Mouse (Mus musculus): ENCODE measurements around the gene Ipo4.
A peak's percentile ranks its signal among the peaks of the same experiment; 100 is the strongest.

Gene Ipo4

DNA sequence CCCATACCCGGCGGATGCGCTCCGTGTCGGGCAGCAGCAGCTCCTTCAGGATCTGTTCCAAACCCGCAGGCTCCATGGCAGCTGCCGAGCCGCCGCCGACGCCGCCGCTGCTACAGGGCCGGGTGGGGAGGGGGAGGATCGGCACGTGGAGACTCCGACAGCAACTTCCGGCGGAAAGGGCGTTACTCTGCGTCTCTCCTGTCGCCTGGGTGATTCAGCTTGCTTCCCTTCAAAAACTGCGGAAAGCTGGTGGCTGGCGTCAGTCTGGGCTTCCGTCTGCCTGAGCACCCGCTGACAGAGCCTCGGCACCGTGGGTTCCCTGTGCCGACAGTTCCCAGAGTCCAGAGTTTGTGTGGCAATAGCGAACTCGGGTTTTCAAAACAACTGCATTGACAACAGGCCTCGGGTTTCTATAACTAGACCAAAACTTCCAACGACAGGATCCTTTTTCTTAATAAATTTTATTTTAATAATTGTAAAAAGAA lies at the start of gene Ipo4:
Gene Ipo4 (minus strand): TSS at position 435 of the 485 bp plus-strand sequence.
- peak; percentile 93 for DNase-seq (ENCODE audit: low read depth, low spot score)

DNA sequence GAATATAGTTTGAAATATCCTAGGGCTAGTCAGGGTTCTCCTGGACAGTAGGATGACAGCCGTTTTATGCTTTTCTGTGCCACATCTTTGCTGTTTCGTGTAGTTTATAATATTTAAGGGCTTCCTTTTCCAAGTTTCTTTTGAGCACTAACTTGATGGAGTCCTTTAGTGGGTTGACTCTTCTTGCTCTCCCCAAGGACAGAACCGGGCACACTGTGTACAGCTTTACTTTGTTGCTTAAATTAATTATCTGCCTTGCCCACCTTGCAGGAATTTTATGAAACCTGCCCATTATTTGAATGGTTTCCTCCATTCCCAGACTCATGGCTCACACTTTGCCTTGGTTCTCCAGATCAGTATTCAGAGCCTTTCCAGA lies 46.3 kb upstream of the Ipo4 start:
- DNase-seq (ENCODE audit: low read depth, low spot score) = no peak

DNA sequence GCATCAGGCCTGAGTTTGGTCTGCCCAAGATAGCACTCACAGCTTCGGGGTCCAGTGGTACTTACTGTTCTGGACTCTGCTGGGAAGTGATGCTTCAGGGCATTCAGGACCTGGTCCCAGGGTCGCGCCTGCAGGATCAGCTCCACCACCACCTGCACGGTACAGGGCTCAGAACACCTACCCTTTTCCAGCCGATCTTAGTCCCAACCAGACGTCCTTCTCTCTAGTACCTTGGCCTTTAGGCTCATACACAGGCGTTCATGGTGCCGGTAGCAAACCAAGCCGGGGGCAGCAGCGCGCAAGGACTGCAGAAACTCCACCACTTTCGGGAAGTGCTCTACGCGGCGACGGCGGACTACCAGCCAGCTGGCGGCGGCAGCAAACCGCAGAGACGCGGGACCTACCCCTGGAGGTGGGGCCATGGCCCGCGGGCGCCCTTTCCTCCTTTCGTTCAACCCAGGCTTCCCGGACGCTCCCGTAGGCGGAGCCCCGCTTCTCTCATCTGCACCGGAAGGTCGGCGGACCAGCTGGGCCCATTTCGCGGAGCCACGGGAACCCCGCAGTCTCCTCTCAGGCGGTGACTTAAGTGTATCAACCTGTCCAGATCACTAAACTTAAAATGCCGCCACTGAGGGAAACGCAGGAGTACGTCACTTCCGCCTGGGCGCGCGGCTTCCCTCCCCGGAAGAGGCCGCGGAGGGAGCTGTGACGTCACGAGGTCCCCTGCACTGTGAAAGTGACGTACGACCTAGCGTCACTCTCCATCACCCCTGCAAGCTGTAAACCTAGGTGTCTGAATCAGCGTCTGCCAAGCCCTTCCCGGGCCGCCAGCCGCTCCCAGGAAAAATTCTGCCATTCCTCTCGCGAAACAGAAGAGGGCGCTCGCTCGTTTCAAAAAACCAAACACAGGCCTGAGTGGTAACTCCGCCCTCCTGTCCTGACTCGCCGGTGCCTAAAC lies 45.7 kb upstream of the Ipo4 start, which contains the start of gene Tinf2:
Gene Tinf2 (minus strand): TSS at position 661 of the 958 bp plus-strand sequence.
- DNase-seq (ENCODE audit: low read depth, low spot score) = peak; percentile 92

DNA sequence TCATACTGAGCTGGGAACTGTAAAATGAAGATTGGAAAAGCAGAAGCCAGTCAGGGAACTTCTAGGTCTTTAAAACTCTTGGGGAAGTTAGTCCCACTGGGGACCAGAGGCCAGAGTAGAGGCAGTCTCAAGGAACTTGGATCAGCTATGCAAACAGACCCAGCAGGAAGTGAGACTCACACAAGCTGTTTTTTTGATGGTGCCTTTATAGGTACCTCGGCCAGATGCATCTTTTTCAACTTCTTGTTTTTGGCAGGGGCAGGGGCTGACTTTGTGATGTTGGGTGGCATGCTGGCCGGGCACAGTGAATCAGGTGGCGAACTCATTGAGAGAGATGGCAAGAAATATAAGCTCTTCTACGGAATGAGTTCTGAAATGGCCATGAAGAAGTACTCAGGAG lies 41.9 kb upstream of the Ipo4 start:
- DNase-seq (ENCODE audit: low read depth, low spot score) = no peak

DNA sequence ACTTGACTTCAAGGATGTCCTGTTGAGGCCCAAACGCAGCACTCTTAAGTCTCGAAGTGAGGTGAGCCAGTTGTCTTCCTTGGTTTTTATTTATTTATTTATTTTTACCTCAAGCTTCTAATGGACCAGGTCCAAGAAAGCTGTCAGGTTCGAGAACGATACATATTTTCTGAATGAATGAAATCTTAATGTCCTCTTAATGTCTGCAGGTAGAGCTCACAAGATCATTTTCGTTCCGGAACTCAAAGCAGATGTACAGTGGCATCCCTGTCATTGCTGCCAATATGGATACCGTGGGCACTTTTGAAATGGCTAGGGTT lies 36.9 kb upstream of the Ipo4 start:
- no peak for DNase-seq (ENCODE audit: low read depth, low spot score)

DNA sequence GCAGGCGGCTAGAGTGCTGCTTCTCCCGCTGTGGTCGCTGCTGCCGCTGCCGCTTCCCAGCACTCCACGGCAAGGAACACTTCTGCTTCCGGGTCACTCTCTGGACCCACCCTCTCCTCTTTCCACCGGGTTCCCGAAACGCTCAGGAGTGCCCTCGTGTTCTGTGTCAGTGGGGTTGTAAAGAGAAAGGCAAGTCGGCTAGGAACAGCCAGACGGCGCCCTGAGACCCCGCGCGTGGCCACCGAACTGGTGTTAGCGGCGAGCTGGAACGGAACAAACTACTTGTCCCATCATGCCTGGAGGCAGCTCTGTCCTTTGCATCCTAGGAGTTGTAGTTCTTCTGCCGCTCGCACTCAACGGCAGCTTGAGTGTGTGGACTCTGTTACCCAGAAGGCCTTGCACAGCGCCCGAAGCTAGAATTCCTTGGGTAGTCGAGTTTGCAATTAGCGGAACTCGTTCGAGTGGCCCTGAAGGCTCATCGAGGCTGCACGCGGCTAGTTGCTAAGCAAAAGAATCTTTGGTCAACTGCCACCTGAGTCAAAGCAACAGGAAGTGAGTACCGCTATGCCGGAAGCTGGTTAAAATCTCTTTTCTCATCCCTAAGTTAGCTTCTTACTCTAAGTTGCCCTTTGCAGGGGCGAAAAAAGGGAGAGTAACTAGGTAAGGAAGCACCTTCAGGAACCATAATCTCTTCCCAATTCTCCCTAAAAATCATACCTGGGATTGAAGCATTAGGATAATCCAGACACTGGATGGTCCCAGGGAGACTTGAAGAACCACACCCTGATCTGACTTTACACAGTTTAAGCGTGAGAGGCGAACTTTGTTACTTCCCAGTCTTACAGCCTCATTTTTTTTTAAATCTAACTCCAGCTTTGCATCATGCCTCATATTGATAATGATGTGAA lies 36.3 kb upstream of the Ipo4 start, which contains the start of the genes Gmpr2 and Nedd8:
Gene Gmpr2 (plus strand): TSS at position 109 of the 908 bp plus-strand sequence.
Gene Nedd8 (minus strand): TSS at position 292 of the 908 bp plus-strand sequence.
- DNase-seq (ENCODE audit: low read depth, low spot score) = peak; percentile 97

DNA sequence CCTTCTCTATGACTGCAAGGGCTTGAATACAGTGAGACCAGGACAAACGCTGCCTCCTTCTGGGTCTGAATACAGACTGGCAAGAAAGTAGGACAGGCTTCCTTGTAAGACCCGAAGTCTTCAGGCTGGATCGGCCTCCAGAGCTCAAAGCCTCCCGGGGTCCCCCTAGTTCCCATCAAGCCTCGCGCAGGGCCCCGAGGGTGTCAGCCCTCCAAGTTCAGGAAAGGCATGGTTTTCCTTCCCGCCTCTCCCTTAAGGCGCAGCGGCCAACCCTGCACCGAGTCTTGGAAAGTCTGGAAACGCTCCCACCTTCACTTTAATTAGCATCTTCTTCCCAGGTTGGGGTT lies 35.7 kb upstream of the Ipo4 start:
- no peak for DNase-seq (ENCODE audit: low read depth, low spot score)

DNA sequence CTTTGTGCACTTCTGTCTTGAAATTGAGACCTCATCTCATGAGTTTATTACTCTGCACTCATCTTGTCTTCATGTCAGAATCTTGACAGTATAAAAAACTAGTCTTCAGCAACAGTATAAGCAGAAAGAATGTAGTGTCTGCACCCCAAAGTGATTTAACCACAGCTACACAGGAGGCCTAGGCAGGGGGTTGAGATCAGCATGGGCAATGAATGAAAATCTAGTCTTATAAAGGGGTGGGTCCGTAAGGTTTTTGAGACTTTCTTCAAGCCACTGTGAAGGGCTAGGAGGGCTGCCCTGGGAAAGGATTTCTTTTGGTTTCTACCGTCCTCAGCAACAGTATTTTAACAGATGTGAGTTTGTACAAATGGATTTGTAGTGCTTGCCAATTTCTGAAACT lies 24.9 kb upstream of the Ipo4 start:
- DNase-seq (ENCODE audit: low read depth, low spot score) = no peak

DNA sequence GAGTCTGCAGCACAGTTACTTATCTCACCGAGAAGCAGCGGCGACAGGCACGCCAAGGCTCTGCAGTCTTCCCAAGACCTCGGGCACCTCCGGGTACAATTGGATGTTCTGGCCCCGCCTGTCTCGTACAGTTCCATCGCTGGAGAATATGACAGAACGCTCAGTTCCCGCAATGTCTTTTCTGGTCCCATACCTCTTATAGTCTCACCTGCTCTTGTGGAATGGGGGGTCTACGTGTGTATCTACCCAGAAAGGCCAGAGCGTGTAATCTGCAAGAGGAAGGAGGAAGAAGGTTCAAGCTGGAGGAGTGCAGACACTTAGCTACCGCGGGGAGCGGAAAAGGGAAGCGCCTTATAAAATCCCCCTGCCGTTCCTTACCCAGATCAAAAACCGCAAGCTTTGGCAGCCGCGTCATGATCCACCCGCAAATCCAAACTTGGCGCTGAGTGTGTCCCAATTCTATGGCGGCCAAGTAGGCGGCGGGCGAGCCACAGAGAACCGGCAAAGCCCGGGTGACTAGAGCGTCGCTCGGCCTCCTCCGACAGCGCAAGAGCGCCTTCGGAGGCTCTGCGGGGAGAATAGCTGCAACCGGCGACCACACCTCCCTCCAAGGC lies 24.3 kb upstream of the Ipo4 start, which contains the start of gene Mdp1:
Gene Mdp1 (minus strand): TSS at position 549 of the 614 bp plus-strand sequence.
- DNase-seq (ENCODE audit: low read depth, low spot score) = peak; percentile 72

DNA sequence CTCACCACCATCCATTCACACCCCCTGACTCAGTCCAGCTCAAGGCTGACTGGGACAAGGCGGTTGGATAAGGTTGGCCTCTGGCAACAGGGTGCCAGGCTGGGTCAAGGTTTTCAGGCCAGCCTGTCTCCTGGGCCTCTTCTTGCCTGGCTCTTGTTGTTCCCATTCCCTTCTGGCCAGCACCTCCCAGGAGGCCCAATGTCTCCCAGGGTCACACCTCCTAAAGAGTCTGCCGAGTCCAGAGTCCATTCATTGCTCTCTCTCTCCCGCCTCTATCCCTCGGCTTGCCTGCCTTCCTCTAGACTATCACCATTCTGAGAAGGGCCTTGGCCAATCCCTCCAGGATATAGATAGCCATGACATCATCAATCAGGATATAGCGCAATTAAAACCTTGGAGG lies 22.3 kb upstream of the Ipo4 start:
- no peak for DNase-seq (ENCODE audit: low read depth, low spot score)

DNA sequence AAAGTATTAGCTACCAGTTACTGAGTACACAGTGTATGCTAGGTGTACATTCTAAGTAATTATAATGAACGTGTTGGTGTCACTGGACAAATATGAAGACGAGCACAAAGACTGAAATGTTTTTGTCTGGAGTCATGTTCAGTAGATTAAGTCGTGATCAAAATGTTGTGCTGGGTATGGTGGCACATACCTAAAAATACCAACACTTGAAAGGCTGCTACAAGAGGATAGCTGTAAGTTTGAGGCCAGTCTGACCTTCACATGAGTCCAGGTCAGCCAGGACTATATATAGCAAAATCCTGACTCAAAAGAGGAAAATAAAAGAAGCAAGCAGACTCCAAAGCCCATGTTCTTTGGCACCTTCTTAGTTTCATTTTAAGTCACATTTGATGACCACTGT lies 21.2 kb upstream of the Ipo4 start:
- DNase-seq (ENCODE audit: low read depth, low spot score) = no peak

DNA sequence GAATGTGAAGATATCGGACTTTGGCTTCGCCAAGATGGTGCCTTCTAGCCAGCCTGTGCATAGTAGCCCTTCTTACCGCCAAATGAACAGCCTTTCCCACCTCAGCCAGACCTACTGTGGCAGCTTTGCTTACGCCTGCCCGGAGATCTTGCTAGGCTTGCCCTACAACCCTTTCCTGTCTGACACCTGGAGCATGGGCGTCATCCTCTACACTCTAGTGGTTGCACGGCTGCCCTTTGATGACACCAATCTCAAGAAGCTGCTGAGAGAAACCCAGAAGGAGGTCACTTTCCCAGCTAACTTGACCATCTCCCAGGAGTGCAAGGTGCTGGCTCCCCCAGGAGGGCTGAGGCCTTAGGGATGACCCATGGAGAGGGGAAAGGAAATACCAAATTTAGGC lies 15.8 kb upstream of the Ipo4 start:
- DNase-seq (ENCODE audit: low read depth, low spot score) = no peak

DNA sequence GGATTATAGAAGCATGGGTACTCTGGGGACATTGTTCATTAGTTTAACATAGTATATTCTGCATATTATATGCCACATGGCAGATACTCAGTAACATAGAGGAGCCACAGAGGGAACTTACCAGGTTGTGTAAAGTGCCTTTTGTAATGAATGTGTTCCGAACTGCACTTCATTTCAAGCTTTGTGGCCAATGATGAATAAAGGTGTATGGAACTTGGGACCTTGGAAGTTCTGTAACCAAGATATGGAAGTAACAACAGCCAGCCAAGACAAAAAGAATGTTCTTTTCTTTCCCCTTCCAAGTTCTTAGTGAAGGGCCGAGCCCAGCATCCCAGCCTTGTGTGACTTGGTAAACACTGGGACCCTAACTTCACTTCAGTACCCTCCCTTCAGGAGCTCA lies 14.1 kb upstream of the Ipo4 start, which contains the start of gene Tssk4:
Gene Tssk4 (plus strand): TSS at position 301 of the 400 bp plus-strand sequence.
- DNase-seq (ENCODE audit: low read depth, low spot score) = no peak

DNA sequence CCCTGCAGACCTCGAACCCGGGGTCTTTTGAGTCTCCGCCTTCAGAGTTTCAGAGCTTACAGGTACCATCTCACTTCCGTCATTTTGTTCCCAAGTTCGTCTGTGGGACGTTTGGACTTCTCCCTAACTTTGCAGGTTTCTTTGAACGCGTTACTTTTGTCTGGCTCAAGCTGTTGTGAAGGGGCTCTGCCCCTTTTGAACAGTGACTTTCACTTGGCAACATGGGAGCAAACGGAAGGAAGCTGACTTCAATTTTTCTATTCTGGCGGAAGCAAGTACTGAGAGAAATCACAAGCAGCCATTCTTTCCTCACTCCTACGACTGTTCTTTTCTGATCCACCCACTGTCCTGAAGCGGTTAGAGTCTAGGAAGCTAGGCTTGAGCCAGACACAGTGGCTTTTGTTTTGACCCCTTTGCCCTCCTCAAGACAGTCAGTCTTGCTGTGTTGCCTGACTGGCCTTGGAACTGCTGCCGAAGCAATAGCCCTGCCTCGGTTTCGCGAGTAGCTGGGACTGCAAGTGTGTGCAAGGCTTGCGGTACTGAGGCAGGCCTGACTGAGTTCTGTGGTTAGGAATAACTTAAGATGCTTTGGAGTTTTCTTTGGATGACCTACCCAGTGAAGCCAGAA lies 8.6 kb upstream of the Ipo4 start:
- peak; percentile 8 for DNase-seq (ENCODE audit: low read depth, low spot score)

DNA sequence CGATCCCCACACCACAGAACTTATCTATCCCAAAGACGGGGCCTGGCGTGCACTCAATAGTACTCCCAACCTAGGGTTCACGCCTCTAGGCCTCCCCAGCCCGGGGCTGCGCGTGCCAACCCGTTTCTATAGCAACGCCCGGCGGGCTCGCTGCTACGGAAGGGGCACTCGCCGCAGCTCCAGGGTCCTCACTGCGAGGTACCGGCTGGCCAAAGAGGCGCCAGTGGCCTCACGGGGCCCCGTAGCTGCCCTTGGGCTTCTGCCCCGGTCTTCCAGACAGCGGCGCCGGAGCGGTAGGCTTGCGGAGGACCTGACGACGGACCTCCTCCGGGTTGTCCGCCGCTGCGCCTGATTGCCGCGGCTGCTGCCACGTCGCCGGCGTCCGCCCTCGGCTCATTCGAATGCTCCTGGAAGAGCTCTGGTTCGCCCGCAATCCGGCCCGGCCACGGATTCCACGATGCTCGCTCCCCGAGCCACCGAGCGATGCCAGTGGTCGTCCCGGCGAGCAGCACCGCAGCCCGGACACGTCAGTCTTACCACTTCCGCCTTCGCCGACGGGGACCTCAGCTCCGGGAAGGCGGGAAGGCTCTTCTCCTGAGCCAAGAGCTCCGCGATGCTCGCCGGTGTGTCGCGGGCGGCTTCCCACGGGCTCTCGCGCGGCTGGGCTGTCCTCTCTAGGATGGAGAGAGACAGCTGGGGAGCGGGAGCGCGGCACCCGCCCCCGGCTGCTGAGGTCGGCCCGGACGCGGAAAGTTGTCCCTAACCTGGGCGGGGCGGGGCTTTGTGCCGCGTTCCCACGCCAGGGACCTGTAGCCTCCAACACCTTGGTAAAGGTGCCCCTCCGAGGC lies 7.5 kb upstream of the Ipo4 start, which contains the start of gene Tm9sf1:
Gene Tm9sf1 (minus strand): TSS at position 747 of the 848 bp plus-strand sequence.
- DNase-seq (ENCODE audit: low read depth, low spot score) = peak; percentile 67

DNA sequence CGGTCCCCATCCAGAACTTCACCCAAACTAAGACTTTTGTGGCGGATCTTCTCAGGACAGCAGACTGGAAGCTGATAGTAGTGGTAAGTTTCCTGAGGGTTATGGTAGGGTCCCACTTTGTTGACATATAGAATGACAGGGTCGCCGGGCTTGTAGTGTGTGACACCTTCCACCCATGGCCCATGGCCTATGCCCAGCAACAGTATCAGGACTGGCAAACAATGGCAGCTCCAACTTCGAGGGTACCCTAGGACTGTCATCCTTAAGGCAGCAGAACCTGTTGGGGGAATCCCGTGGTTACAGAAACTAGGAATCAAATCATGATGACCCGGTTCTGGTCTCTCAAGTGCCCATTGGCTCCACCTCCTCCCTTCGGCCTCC lies 6.9 kb upstream of the Ipo4 start:
- no peak for DNase-seq (ENCODE audit: low read depth, low spot score)

DNA sequence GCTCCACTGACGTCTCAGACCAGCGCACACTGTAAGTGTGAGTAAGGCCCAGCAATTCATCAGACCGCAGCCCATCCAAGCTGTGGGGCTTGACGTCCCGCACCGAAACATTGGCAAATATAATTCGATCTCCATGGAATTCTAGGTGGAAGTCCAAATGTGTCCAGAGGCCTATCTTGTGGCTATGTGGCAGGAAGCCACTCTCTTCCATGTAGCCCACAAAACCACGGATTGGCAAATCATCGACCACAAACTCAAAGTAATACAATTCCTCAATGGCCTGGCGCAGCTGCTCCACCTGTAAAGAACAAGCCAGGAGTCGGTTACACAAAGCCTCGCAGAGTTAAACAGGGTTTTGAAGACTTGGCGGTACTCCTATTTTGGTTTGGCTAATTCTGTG lies 5.5 kb upstream of the Ipo4 start:
- peak; percentile 6 for DNase-seq (ENCODE audit: low read depth, low spot score)

DNA sequence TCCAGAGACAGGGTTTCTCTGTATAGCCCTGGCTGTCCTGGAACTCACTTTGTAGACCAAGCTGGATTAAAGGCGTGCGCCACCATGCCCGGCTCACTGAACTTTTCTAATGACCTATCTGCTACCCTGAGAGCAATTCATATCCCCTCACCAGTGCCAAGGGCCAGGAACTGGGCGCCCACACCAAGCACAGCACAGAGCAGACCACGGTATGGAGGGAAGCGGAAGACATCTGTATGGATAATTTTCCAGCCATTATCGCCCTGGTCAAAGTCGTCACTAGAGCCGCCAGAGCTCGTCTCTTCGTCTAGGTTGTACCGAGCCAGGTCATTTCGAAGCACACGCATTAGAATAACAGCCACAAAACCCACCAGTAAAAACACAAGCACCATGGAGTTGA lies 5.1 kb upstream of the Ipo4 start:
- no peak for DNase-seq (ENCODE audit: low read depth, low spot score)

DNA sequence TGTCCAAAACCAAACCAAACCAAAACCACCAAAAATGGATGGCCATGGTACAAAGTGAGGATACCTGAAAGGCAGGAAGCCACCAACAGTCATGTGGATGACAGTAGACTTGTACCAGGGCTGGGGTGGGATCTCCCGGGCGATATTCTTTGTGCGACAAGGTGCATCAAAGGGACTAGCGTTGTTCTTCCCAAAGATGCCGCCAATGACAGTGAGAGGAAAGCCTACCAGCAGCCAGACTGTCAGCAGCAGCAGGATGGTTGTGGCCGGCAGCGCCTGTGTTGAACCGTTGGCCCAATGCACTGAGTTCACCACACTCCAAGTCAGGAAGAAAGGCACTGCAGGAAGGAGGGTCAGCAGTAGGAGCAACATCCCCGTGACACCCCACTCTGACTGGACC lies 2.0 kb upstream of the Ipo4 start, which contains the start of gene Gm49378:
Gene Gm49378 (minus strand): TSS at position 101 of the 400 bp plus-strand sequence.
- no peak for DNase-seq (ENCODE audit: low read depth, low spot score)

Data from 3T3-L1 (cell line).